Mouse (Mus musculus): Measurements from ENCODE around the gene Grwd1.
A peak's percentile ranks its signal among the peaks of the same experiment; 100 is the strongest.

The Grwd1 gene

GRCm38 (mm10) chr7:45842950-45843744, 12.4 kb upstream of the Grwd1 start:
- DNase-seq (ENCODE audit: low read depth, low spot score): no peak

- no peak for DNase-seq (ENCODE audit: low read depth, low spot score)
Measured at GRCm38 (mm10) chr7:45833924-45834323, 3.2 kb upstream of the Grwd1 start.

- no peak for DNase-seq (ENCODE audit: low read depth, low spot score)
Measured at GRCm38 (mm10) chr7:45833148-45833790, 2.5 kb upstream of the Grwd1 start.

DNA sequence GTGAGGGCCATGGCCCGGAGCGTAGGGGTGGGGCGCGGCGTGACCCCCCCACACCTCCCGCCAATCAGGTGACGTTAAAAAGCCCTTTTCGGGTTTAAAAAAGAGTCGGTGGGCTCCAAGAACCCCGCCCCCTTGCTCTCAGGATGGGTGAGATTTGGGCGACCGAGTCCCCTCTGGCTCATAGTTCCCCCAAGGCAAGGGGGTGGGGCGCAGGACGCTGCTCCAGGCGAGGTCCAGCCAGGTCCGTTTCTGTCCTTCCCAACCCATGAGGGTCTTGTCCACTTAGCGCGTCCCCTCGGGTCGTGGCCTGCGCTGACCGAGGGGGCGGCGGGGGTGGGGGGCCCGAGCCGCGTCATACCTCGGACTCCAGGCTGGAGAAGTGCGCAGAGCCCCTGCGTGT, 1.7 kb upstream of the Grwd1 start:
- no peak for DNase-seq (ENCODE audit: low read depth, low spot score)

GRCm38 (mm10) chr7:45831128-45831525, 383 bp upstream of the Grwd1 start:
- DNase-seq (ENCODE audit: low read depth, low spot score): no peak

DNA sequence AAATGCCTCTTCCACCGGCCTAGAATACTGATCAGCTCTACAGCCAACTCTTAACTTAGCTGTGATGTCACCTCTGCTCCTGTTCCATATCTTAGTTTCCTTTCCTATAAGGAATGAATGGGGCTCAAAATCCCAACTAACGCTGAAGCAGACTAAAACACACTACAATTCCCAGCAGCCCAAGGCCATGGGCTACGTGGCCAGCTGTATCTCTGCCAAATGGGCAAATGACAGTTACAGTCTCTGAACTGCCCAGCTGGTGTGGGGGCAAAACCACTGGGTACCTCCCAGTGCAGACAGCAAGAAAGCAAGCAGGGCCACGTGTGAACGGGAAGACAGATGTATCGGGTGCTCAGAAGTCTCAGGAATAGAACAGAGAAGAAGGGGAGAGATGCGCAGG, 4.1 kb downstream of the Grwd1 start:
- DNase-seq (ENCODE audit: low read depth, low spot score): no peak

DNA sequence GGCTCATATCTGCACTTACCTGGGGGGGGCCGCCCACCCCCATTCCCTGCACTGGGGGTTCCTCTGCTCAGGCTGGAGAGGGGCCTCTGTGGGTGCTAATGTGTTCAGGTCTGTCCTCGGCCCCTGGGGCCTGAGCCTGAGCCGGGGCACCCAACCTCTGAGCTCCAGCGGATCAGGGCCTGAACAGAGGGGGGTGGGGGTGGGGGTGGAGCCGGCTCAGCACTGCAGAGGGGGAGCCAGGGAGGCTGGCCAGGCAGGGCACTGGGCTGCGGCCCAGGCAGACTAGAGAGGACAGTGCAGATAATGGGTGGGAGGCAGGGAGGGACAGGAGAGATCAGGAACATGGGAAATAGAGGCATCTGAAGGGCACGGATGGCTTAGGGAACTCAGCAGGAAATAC, 6.1 kb downstream of the Grwd1 start, which contains the start of gene Kcnj14:
Gene Kcnj14, minus strand, starts transcription at position 185 of the 400 bp plus-strand sequence.
- no peak for DNase-seq (ENCODE audit: low read depth, low spot score)

- no peak for DNase-seq (ENCODE audit: low read depth, low spot score)
Measured at GRCm38 (mm10) chr7:45820913-45821312, 9.8 kb downstream of the Grwd1 start.

GRCm38 (mm10) chr7:45819843-45820242, 10.9 kb downstream of the Grwd1 start:
- no peak for DNase-seq (ENCODE audit: low read depth, low spot score)

DNA sequence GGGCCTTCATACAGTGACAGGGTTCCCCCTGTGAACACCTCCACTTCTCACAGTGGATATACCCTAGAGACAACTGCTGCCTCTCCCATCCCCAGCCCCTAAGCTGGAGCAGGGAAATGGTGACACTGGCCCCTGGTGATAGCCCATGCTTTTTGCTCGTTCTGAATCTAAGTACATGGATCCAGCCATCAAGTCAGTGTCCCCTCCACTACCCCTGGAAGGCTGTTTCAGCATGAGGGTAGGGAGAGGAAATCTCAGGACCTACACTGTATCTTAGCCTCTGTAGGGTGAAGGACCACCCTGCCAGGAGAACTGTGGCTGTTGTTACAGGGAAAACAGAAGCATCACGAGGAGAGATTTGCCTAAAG, 14.8 kb downstream of the Grwd1 start:
- no peak for DNase-seq (ENCODE audit: low read depth, low spot score)

- DNase-seq (ENCODE audit: low read depth, low spot score): no peak
Measured at GRCm38 (mm10) chr7:45815323-45815983, 15.3 kb downstream of the Grwd1 start.

DNA sequence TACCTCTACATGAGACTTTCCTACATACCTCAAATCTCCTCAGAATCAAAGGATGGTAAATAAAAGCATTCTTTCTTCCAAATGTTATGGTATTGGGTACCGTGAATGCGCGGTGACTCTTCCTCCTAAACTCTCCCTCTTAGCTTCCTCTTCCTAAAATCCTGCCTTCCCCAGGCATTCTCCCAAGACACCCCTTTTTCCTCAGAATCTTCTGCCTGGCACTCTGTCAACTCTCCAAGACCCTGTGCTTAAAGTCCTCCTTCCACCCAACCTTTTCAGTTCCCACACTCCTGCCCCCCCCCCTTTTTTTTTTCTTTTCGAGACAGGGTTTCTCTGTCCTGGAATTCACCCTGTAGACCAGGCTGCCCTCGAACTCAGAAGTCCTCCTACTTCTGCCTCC, 15.9 kb downstream of the Grwd1 start:
- no peak for DNase-seq (ENCODE audit: low read depth, low spot score)

- DNase-seq (ENCODE audit: low read depth, low spot score): peak; percentile 98
Measured at GRCm38 (mm10) chr7:45813787-45814779, 16.7 kb downstream of the Grwd1 start, which contains the start of gene Cyth2. Cyth2 (minus strand) TSS chr7:45814581.

DNA sequence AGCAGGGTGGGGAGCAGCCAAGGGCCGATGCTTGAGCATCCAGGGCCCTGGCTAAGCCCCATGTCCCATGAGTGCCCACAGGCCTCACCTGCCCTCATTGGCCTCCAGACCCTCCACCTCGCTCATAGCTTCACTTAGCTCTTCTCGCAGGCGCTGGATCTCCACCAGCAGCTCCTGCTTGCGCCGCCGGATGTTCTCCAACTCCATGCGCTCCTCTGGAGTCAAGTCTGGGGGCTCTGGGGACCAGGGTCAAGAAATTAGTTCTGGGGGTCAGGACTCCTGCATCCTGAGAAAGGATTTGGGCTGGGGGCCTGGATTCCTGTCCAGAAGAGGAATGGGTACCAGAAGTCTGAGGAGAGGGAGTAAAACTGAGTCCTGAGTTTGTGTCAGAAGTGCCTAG, 17.8 kb downstream of the Grwd1 start:
- no peak for DNase-seq (ENCODE audit: low read depth, low spot score)

DNA sequence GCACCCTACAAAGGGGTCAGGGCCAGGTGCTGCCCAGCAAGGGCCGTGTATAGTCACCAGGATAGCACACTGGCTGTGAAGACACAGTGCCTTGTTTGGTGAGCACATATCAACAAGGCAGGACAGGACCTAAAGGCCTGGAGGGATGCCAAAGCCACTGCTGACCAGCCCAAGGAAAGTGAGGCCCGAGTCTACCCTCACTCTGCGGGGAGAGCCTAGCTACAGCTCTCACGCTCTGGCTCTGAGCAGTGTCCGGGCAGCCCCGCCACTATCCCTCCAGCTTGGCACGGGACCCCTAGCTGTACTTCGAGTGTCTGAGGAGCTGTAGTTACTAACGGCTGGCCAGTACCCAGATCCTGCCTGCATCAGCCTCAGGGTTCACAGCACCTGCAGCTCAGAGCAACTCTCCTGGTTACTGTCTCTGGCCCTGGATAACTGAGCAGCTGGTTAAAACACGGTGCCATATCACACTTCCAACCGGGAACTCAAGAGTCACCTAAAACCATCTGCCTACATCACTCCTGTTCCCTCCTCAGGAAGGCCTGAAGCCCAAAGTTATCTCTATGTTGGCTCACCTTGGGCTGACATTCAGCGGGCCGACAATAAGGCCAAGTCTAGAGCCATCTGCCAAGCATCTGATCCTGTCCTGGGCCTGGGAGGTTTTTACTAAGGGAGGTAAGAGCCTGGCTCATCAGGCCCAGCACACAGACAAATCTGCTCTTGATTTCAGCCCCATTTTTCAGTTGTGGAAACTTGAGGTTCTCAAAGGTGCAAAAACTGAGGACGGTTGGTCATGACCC, 21.3 kb downstream of the Grwd1 start:
- no peak for DNase-seq (ENCODE audit: low read depth, low spot score)

- no peak for DNase-seq (ENCODE audit: low read depth, low spot score)
Measured at GRCm38 (mm10) chr7:45808471-45808870, 22.3 kb downstream of the Grwd1 start.

GRCm38 (mm10) chr7:45805941-45806340, 24.8 kb downstream of the Grwd1 start:
- DNase-seq (ENCODE audit: low read depth, low spot score): no peak

DNA sequence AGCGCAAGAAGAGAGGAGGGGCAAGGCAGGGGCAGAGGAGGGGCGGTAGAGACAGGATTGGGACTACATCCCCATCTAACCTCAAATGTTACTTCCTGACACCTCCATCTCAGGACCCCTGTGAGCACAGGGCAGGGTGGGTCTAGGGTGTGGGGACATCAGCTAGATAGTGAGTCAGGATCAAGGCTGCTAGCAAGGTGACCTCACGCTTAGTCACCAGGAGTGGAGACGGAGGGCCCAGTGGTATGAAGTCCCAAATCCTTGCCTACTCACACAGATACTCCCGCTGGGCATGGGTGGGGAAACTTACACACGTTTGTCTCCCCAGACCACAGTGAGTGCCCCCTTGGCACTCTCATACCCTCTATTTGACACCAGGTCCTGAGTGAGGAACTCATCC, 28.2 kb downstream of the Grwd1 start:
- no peak for DNase-seq (ENCODE audit: low read depth, low spot score)

DNA sequence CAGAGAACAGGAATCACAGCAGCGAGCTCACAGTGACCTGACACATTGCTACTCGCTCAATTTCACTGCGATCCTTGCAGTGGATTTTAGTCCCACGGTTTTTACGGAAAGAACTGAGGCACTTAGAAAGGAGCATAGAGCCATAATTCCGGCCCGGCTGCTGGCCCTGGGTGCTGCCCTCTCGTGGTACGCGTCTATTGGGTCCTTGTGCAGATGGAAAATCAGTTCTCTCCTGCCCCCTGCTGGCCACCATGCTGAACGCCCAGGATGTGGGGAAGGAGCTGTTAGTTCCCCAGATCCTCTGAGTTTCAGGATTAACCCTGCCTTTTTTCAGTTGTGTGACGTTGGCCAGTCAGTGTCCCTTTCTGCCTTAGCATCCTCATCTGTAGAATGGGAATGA, 29.4 kb downstream of the Grwd1 start:
- peak; percentile 89 for DNase-seq (ENCODE audit: low read depth, low spot score)

DNA sequence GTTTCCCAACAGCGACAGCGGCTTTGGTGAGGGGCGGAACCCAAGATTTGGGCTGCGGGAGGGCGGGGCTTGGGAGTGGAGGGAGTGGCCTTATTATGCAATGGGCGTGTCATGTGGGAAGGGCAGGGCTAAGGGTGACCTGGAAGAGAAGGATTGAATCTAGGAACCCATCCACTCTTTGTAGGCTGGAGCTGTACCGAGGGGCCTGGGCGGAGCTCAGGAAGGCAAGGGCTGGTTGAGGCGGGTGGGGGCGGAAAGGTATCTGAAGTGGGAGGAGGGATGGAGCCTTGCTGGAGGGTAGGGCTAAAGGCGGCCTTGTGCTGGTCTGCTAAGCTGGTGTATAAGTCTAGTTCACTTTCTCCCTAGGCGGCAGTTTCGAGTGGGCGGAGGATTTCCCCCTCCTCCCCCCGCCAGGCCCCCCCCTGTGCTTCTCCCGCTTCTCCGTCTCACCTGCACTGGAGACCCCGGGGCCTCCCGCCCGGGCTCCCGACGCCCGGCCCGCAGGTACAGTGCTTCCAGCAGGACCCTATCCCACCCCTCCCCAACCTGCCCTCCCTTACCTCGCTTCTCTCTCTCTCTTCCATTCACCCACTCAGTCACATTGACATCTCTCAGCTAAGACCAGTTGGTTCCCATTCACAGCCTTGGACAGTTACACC, 30.1 kb downstream of the Grwd1 start:
- peak; percentile 44 for DNase-seq (ENCODE audit: low read depth, low spot score)
